Mouse (Mus musculus) frontal cortex, postnatal 14 days (tissue): ENCODE results near the gene Adam26a.
"Not testable (repeated sequence)": the region's sequence is repeated elsewhere in the genome, so short reads cannot be mapped to it uniquely, and the experiment has no call there.

Experiments used
- DNase-seq, 2 experiments: peaks; one replicate each; pipeline ENCODE4 v3.0.0; 2022; ENCODE audit warnings: low spot score in 2 of 2

The Adam26a gene

GRCm38 (mm10) chr8:43576607-43577006 is at the start of gene Adam26a:
TSS of gene Adam26a (minus strand) at chr8:43576707.
- DNase-seq: not testable (repeated sequence)

DNA sequence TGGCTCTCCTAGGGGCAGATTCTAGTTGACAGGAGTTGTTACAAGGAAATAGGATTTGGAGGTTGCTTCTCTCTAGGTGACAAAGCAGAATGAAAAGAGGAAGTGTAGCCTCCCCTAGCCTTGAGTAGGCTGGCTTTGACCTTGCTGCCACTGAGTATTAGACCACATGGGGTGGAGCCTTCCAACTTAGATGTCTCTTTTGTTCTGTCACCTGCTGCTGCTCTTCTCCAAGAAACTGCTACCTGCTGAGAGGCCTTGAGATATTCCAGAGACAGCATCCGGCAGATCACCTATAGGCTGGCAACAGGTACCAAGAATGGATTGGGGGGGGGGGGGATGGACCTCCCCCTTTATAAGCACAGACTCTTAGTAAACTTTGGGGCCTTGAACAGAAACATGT is 39.5 kb upstream of the Adam26a start:
- no peak for DNase-seq

- DNase-seq: not testable (repeated sequence)
Measured at GRCm38 (mm10) chr8:43603657-43604056, 27.1 kb upstream of the Adam26a start.

GRCm38 (mm10) chr8:43603166-43603565 is 26.7 kb upstream of the Adam26a start:
- not testable (repeated sequence) for DNase-seq

- not testable (repeated sequence) for DNase-seq
Measured at GRCm38 (mm10) chr8:43528006-43528405, 48.5 kb downstream of the Adam26a start, which contains the start of gene Adam26b. TSS of gene Adam26b (minus strand) at chr8:43528106.
